Mouse (Mus musculus) small intestine, adult 2 months (tissue): ENCODE measurements around the gene Mtcl1.

ENCODE experiments used
- CTCF ChIP-seq: fragments of 200-500 bp; IDR thresholded peaks from 2 replicates; pipeline ENCODE4 v1.5.1; 2012; ENCODE audit warnings: low read depth, mild to moderate bottlenecking, control low read depth, inconsistent platforms, low read length, moderate library complexity, mixed read lengths; ENCODE audit not compliant: insufficient replicate concordance, insufficient read length; ENCODE audit errors: extremely low read depth
- POLR2A ChIP-seq: fragments of 200-500 bp; IDR thresholded peaks from 2 replicates; pipeline ENCODE4 v1.6.1; 2012; ENCODE audit warnings: low read depth, mild to moderate bottlenecking, control low read depth, inconsistent platforms, low read length, moderate library complexity

GRCm38 (mm10) chr17:66435007-66435406, 14.5 kb downstream of the Mtcl1 start:
- TF ChIP-seq CTCF (no peak), POLR2A (no peak)
